In genomic region chr5:116192693-116193092, GRCm38 (mm10) we compare ENCODE assay signal across 19 mouse cellular contexts.
DNase-seq lines count a peak whose midpoint lies in the region; ATAC-seq and TF ChIP-seq lines count a peak whose summit lies in the region.
"Had no signal": no experiment of that assay in that cellular context is flagged by ENCODE, and none has a peak within 500 bp of the region (broad histone marks: within the 10 kb centered on the region; RNA-seq: fewer than 3 reads in every experiment).

No protein-coding gene starts in this region.

- ATAC-seq in liver, embryonic 14.5 days (ENCODE audit: insufficient read depth): no peak
- ATAC-seq in liver, embryonic 12.5 days: no peak
- ATAC-seq: forebrain, embryonic 16.5 days had no signal

- no peak overlapping the region for H3K4me2 ChIP-seq in liver, embryonic 14.5 days (ENCODE audit: low read depth)
- no peak overlapping the region for H3K4me2 ChIP-seq in liver, embryonic 12.5 days
- H3K4me2 ChIP-seq: heart, embryonic 12.5 days; hindbrain, embryonic 14.5 days; liver, embryonic 11.5 days; lung, embryonic 15.5 days; midbrain, embryonic 11.5 days had no signal

- H3K9me3 ChIP-seq in liver, embryonic 14.5 days (ENCODE audit: control insufficient read depth, low read length): no peaks in the 10 kb centered on the region
- no peaks in the 10 kb centered on the region for H3K9me3 ChIP-seq in liver, embryonic 12.5 days (replicated peaks)
- H3K9me3 ChIP-seq: heart, embryonic 12.5 days; lung, embryonic 15.5 days had no signal

- H3K27ac ChIP-seq in cerebellum, adult 2 months (ENCODE audit: insufficient read depth, low read length): no peak overlapping the region
- H3K27ac ChIP-seq in liver, embryonic 14.5 days: no peak overlapping the region
- no peak overlapping the region for H3K27ac ChIP-seq in liver, embryonic 12.5 days
- no peak overlapping the region for H3K27ac ChIP-seq in olfactory bulb, adult 2 months (ENCODE audit: insufficient read depth, low read depth, low read length)
- H3K27ac ChIP-seq: hindbrain, embryonic 14.5 days; lung, embryonic 15.5 days; macrophage had no signal

- no peak overlapping the region for H3K4me3 ChIP-seq in cerebellum, adult 2 months (replicated peaks; ENCODE audit: insufficient read depth, low read depth, low read length)
- H3K4me3 ChIP-seq in liver, embryonic 14.5 days (ENCODE audit: insufficient read depth in 1 of 2, low read depth in 2 of 2, low read length in 2 of 2): no peak overlapping the region
- no peak overlapping the region for H3K4me3 ChIP-seq in liver, embryonic 12.5 days
- no peak overlapping the region for H3K4me3 ChIP-seq in olfactory bulb, adult 2 months (ENCODE audit: insufficient read depth, low read depth, low read length)
- H3K4me3 ChIP-seq: heart, embryonic 12.5 days; lung, embryonic 15.5 days had no signal

- no peak for TF ChIP-seq POLR2A in cerebellum, adult 2 months (IDR thresholded peaks at IDR 0.05; ENCODE audit: borderline replicate concordance, insufficient read depth, low read length)
- TF ChIP-seq POLR2A in olfactory bulb, adult 2 months (IDR thresholded peaks at IDR 0.05; ENCODE audit: insufficient read depth, low read depth, low read length): no peak

- H3K27me3 ChIP-seq in cerebellum, adult 2 months (ENCODE audit: control insufficient read depth, insufficient read depth, low read length): no peaks in the 10 kb centered on the region
- H3K27me3 ChIP-seq in liver, embryonic 14.5 days (ENCODE audit: control insufficient read depth, insufficient read depth, low read length): no peaks in the 10 kb centered on the region
- no peaks in the 10 kb centered on the region; the same call in none of the 2 replicates for H3K27me3 ChIP-seq in liver, embryonic 12.5 days (replicated peaks)
- H3K27me3 ChIP-seq: lung, embryonic 15.5 days had no signal

- no peak overlapping the region for H3K9ac ChIP-seq in liver, embryonic 14.5 days (replicated peaks)
- H3K9ac ChIP-seq in liver, embryonic 12.5 days: no peak overlapping the region
- H3K9ac ChIP-seq: heart, embryonic 12.5 days; hindbrain, embryonic 14.5 days; lung, embryonic 15.5 days had no signal

- no peaks in the 10 kb centered on the region for H3K36me3 ChIP-seq in liver, embryonic 14.5 days (replicated peaks; ENCODE audit: control insufficient read depth, insufficient read depth, low read depth)
- H3K36me3 ChIP-seq in liver, embryonic 12.5 days: no peaks in the 10 kb centered on the region
- H3K36me3 ChIP-seq: G1E; heart, embryonic 12.5 days; lung, embryonic 15.5 days had no signal

- DNase-seq in cerebellum, adult 2 months: no peak
- DNase-seq in cerebellum, postnatal 4 days (ENCODE audit: low spot score in 2 of 2): no peak
- DNase-seq in liver, embryonic 14.5 days (ENCODE audit: low read depth in 3 of 3, low spot score in 3 of 3): no peak
- peak; percentile 92 for DNase-seq in R1 (ENCODE audit: low read depth, low spot score)
- no peak for DNase-seq in retina, postnatal 1 day
- no peak for DNase-seq in embryo, embryonic 11 days
- DNase-seq: cerebellum, adult 9-10 months; kidney, adult 11 months; kidney, postnatal 10 days had no signal

- H3K4me1 ChIP-seq in cerebellum, adult 2 months (ENCODE audit: control insufficient read depth, insufficient read depth, low read length): peaks cover 1% of the 10 kb centered on the region; the same call in 1 of the 2 replicates
- no peaks in the 10 kb centered on the region for H3K4me1 ChIP-seq in liver, embryonic 14.5 days (replicated peaks; ENCODE audit: control insufficient read depth in 2 of 2, insufficient read depth in 2 of 2, low read length in 1 of 2)
- H3K4me1 ChIP-seq in liver, embryonic 12.5 days: no peaks in the 10 kb centered on the region
- peaks cover 6% of the 10 kb centered on the region; the same call in 1 of the 2 replicates for H3K4me1 ChIP-seq in olfactory bulb, adult 2 months (ENCODE audit: control insufficient read depth, insufficient read depth, low read length)
- H3K4me1 ChIP-seq: heart, embryonic 12.5 days; lung, embryonic 15.5 days had no signal

- WGBS in cerebellum, adult 2 months: 77% methylated on average over 9 of the region's 9 CpGs
- 54% methylated on average over 9 of the region's 9 CpGs for WGBS in liver, embryonic 14.5 days (ENCODE audit: insufficient replicate concordance)
- WGBS in liver, embryonic 12.5 days (ENCODE audit: insufficient replicate concordance): 51% methylated on average over 9 of the region's 9 CpGs
- WGBS in olfactory bulb, adult 2 months: 73% methylated on average over 9 of the region's 9 CpGs

- no peak for TF ChIP-seq EP300 in liver, embryonic 14.5 days (IDR thresholded peaks at IDR 0.05; ENCODE audit: low read depth)

- TF ChIP-seq CTCF in cerebellum, adult 2 months (IDR thresholded peaks at IDR 0.05; ENCODE audit: borderline replicate concordance, insufficient read depth, low read depth, low read length): peak; percentile 21; the same call in 1 of the 2 replicates
- TF ChIP-seq CTCF in liver, embryonic 14.5 days (IDR thresholded peaks at IDR 0.05; ENCODE audit: low read depth): peak; percentile 39
- TF ChIP-seq CTCF in olfactory bulb, adult 2 months (IDR thresholded peaks at IDR 0.05; ENCODE audit: insufficient read depth, low read depth, low read length): peak; percentile 19; the same call in 1 of the 2 replicates
